ENCODE assay signal across 8 mouse cellular contexts in genomic region chr13:23562699-23563462, GRCm38 (mm10). TPM values are rescaled to one million over a fixed set of nuclear protein-coding genes. Genes with fewer than 3 reads are reported as not detected.
A peak's percentile ranks its signal among the peaks of the same experiment; 100 is the strongest.
DNase-seq lines count a peak whose midpoint lies in the region; ATAC-seq and TF ChIP-seq lines count a peak whose summit lies in the region.

No protein-coding gene starts in this region.

- peak; percentile 71 for TF ChIP-seq CTCF in hindbrain, postnatal 0 days (IDR thresholded peaks at IDR 0.05; ENCODE audit: low read depth)

- peak overlapping the region; percentile 58 for H3K9ac ChIP-seq in hindbrain, postnatal 0 days (replicated peaks; ENCODE audit: low read length)
- H3K9ac ChIP-seq in stomach, embryonic 14.5 days (replicated peaks; ENCODE audit: low read depth, low read length), result peak overlapping the region; percentile 23; the same call in 1 of the 2 replicates

- 3% methylated on average over 18 of the region's 18 CpGs for WGBS in hindbrain, postnatal 0 days
- WGBS in macrophage (ENCODE audit: missing documents), result 7% methylated on average over 18 of the region's 18 CpGs
- WGBS in stomach, embryonic 14.5 days, result 2% methylated on average over 18 of the region's 18 CpGs

- peak overlapping the region; percentile 86 for H3K4me2 ChIP-seq in hindbrain, postnatal 0 days (ENCODE audit: low read depth, low read length)
- H3K4me2 ChIP-seq in stomach, embryonic 14.5 days (replicated peaks; ENCODE audit: low read depth, low read length), result peak overlapping the region; percentile 70

- H3K4me1 ChIP-seq in hindbrain, postnatal 0 days (ENCODE audit: insufficient read depth, low read length), result no peaks in the 10 kb centered on the region
- no peaks in the 10 kb centered on the region for H3K4me1 ChIP-seq in stomach, embryonic 14.5 days (ENCODE audit: control insufficient read depth, insufficient read depth, low read length)

- no peaks in the 10 kb centered on the region for H3K27me3 ChIP-seq in hindbrain, postnatal 0 days (ENCODE audit: insufficient read depth, low read length)
- H3K27me3 ChIP-seq in stomach, embryonic 14.5 days (ENCODE audit: control insufficient read depth, insufficient read depth, low read length), result no peaks in the 10 kb centered on the region

- H3K9me3 ChIP-seq in hindbrain, postnatal 0 days (ENCODE audit: low read length), result no peaks in the 10 kb centered on the region
- H3K9me3 ChIP-seq in stomach, embryonic 14.5 days (ENCODE audit: control insufficient read depth, low read depth, low read length), result no peaks in the 10 kb centered on the region

- no peaks in the 10 kb centered on the region for H3K36me3 ChIP-seq in hindbrain, postnatal 0 days (ENCODE audit: insufficient read depth, low read length)
- no peaks in the 10 kb centered on the region for H3K36me3 ChIP-seq in macrophage (ENCODE audit: inconsistent target)
- H3K36me3 ChIP-seq in stomach, embryonic 14.5 days (ENCODE audit: control insufficient read depth, insufficient read depth, low read length), result no peaks in the 10 kb centered on the region

- peak overlapping the region; percentile 44 for H3K4me3 ChIP-seq in hindbrain, postnatal 0 days (ENCODE audit: low read length)
- H3K4me3 ChIP-seq in macrophage (ENCODE audit: inconsistent target), result peak overlapping the region; percentile 15; the same call in 1 of the 2 replicates
- peak overlapping the region; percentile 29 for H3K4me3 ChIP-seq in stomach, embryonic 14.5 days (ENCODE audit: low read depth, low read length)

- no peaks in the 10 kb centered on the region for H3K79me2 ChIP-seq in macrophage (ENCODE audit: inconsistent target)

- H3K27ac ChIP-seq in hindbrain, postnatal 0 days, result peak overlapping the region; percentile 95
- peak overlapping the region; percentile 91 for H3K27ac ChIP-seq in macrophage
- H3K27ac ChIP-seq in stomach, embryonic 14.5 days (ENCODE audit: low read length), result peak overlapping the region; percentile 99

- ATAC-seq in erythroid progenitor cell, adult 5-6 weeks (replicated peaks; ENCODE audit: low FRiP score, poor library complexity, severe bottlenecking), result peak; percentile 68
- ATAC-seq in hindbrain, postnatal 0 days, result peak; percentile 70
- ATAC-seq in stomach, embryonic 14.5 days (ENCODE audit: insufficient number of reproducible peaks, insufficient read depth, low FRiP score, low read depth), result peak; percentile 62

- peak; percentile 80 for DNase-seq in cerebellum, adult 9-10 months
- no peak for DNase-seq in cerebellum, adult 8-10 months
- peak; percentile 42 for DNase-seq in thymus, postnatal 25 days
- DNase-seq in thymus, postnatal 36 days, result no peak
- peak; percentile 86 for DNase-seq in hindbrain, postnatal 0 days (ENCODE audit: low spot score)

RNA-seq across cellular contexts. Expression of gene Hist1h3e, which starts 0.7 kb away (rescaled TPM):
- 238 and 264 TPM in 2 replicates for total RNA-seq in erythroid progenitor cell, adult 5-6 weeks (2015; ENCODE audit: low replicate concordance)
- 387 and 422 TPM in 2 replicates for total RNA-seq in erythroid progenitor cell, adult 5-6 weeks (2017; ENCODE audit: low replicate concordance)
- total RNA-seq in hindbrain, postnatal 0 days (2014; rRNA removed), result 528 and 734 TPM in 2 replicates
- polyA plus RNA-seq in hindbrain, postnatal 0 days (2015; fragmentation: Nextera tagmentation; extraction: Ambion mirVana), result 1.3 and 2.8 TPM in 2 replicates
- 10 to 100 TPM in 3 of 26 experiments, 1 to 10 TPM in 18, not detected in 5; 1.2 to 43.9 (median 5.4) TPM for total RNA-seq in macrophage (2018; cell fraction: chromatin; rRNA removed)
- total RNA-seq in macrophage (2018; cell fraction: cytosol; rRNA removed), result 10 to 100 TPM in 18 of 26 experiments, 1 to 10 TPM in 8; 1.9 to 45.8 (median 15.7) TPM
- total RNA-seq in macrophage (2018; cell fraction: nucleus; rRNA removed), result 10 to 100 TPM in 6 of 26 experiments, 1 to 10 TPM in 19, not detected in 1; 1.2 to 29.8 (median 4.3) TPM
- polyA plus RNA-seq in macrophage (2018), result 0.26 TPM in 1 of 3 replicates, not detected in the others
- 10.2 and 10.3 TPM in 2 replicates for polyA plus RNA-seq in stomach, embryonic 14.5 days (2014; fragmentation: Nextera tagmentation; extraction: Ambion mirVana)

RNA-seq across cellular contexts. Expression of gene Hist1h2ae, which starts 8.1 kb away (rescaled TPM):
- total RNA-seq in erythroid progenitor cell, adult 5-6 weeks (2015; ENCODE audit: low replicate concordance), result 4.2 and 33.5 TPM in 2 replicates
- total RNA-seq in erythroid progenitor cell, adult 5-6 weeks (2017; ENCODE audit: low replicate concordance), result 1,390 and 1,464 TPM in 2 replicates
- 221 and 249 TPM in 2 replicates for total RNA-seq in hindbrain, postnatal 0 days (2014; rRNA removed)
- polyA plus RNA-seq in hindbrain, postnatal 0 days (2015; fragmentation: Nextera tagmentation; extraction: Ambion mirVana), result 12.2 and 13.8 TPM in 2 replicates
- total RNA-seq in macrophage (2018; cell fraction: chromatin; rRNA removed), result 10 to 100 TPM in 1 of 26 experiments, 1 to 10 TPM in 10, not detected in 15; 1.3 to 11.1 (median 3.0) TPM
- 10 to 100 TPM in 10 of 26 experiments, 1 to 10 TPM in 16; 2.5 to 16.9 (median 7.4) TPM for total RNA-seq in macrophage (2018; cell fraction: cytosol; rRNA removed)
- total RNA-seq in macrophage (2018; cell fraction: nucleus; rRNA removed), result 10 to 100 TPM in 1 of 26 experiments, 1 to 10 TPM in 19, not detected in 6; 1.4 to 10.2 (median 2.5) TPM
- polyA plus RNA-seq in macrophage (2018), result 0.70 to 2.0 TPM (median 0.90 TPM) in 3 replicates
- polyA plus RNA-seq in stomach, embryonic 14.5 days (2014; fragmentation: Nextera tagmentation; extraction: Ambion mirVana), result 92.6 and 109 TPM in 2 replicates

RNA-seq across cellular contexts. Expression of gene Hist1h2bg, which starts 8.3 kb away (rescaled TPM):
- 851 and 976 TPM in 2 replicates for total RNA-seq in erythroid progenitor cell, adult 5-6 weeks (2015; ENCODE audit: low replicate concordance)
- 2,677 and 3,057 TPM in 2 replicates for total RNA-seq in erythroid progenitor cell, adult 5-6 weeks (2017; ENCODE audit: low replicate concordance)
- total RNA-seq in hindbrain, postnatal 0 days (2014; rRNA removed), result 1,151 and 1,635 TPM in 2 replicates
- 2.6 and 5.2 TPM in 2 replicates for polyA plus RNA-seq in hindbrain, postnatal 0 days (2015; fragmentation: Nextera tagmentation; extraction: Ambion mirVana)
- total RNA-seq in macrophage (2018; cell fraction: chromatin; rRNA removed), result 10 to 100 TPM in 17 of 26 experiments, 1 to 10 TPM in 9; 3.7 to 73.8 (median 11.9) TPM
- 100 to 1,000 TPM in 1 of 26 experiments, 10 to 100 TPM in 25; 17.9 to 110 (median 36.8) TPM for total RNA-seq in macrophage (2018; cell fraction: cytosol; rRNA removed)
- total RNA-seq in macrophage (2018; cell fraction: nucleus; rRNA removed), result 10 to 100 TPM in 23 of 26 experiments, 1 to 10 TPM in 3; 3.5 to 63.4 (median 21.2) TPM
- polyA plus RNA-seq in macrophage (2018), result 0.65 to 7.9 TPM (median 2.9 TPM) in 3 replicates
- 11.0 and 12.6 TPM in 2 replicates for polyA plus RNA-seq in stomach, embryonic 14.5 days (2014; fragmentation: Nextera tagmentation; extraction: Ambion mirVana)

RNA-seq across cellular contexts. Expression of gene Hist1h1d, which starts 9.8 kb away (rescaled TPM):
- total RNA-seq in erythroid progenitor cell, adult 5-6 weeks (2015; ENCODE audit: low replicate concordance), result 59.1 and 59.8 TPM in 2 replicates
- total RNA-seq in erythroid progenitor cell, adult 5-6 weeks (2017; ENCODE audit: low replicate concordance), result 587 and 674 TPM in 2 replicates
- 49.4 and 53.4 TPM in 2 replicates for total RNA-seq in hindbrain, postnatal 0 days (2014; rRNA removed)
- 0.18 and 0.25 TPM in 2 replicates for polyA plus RNA-seq in hindbrain, postnatal 0 days (2015; fragmentation: Nextera tagmentation; extraction: Ambion mirVana)
- 10 to 100 TPM in 1 of 26 experiments, 1 to 10 TPM in 11, under 1 TPM in 13, not detected in 1; 0.10 to 14.5 (median 0.93) TPM for total RNA-seq in macrophage (2018; cell fraction: chromatin; rRNA removed)
- total RNA-seq in macrophage (2018; cell fraction: cytosol; rRNA removed), result 1 to 10 TPM in 19 of 26 experiments, under 1 TPM in 7; 0.42 to 6.8 (median 1.8) TPM
- 10 to 100 TPM in 2 of 26 experiments, 1 to 10 TPM in 10, under 1 TPM in 14; 0.32 to 22.4 (median 0.86) TPM for total RNA-seq in macrophage (2018; cell fraction: nucleus; rRNA removed)
- polyA plus RNA-seq in macrophage (2018), result 0.05 to 0.10 TPM (median 0.10 TPM) in 3 replicates
- 1.0 and 1.1 TPM in 2 replicates for polyA plus RNA-seq in stomach, embryonic 14.5 days (2014; fragmentation: Nextera tagmentation; extraction: Ambion mirVana)

RNA-seq across cellular contexts. Expression of gene Hist1h2bf, which starts 11.1 kb away (rescaled TPM):
- 1,210 and 1,460 TPM in 2 replicates for total RNA-seq in erythroid progenitor cell, adult 5-6 weeks (2015; ENCODE audit: low replicate concordance)
- total RNA-seq in erythroid progenitor cell, adult 5-6 weeks (2017; ENCODE audit: low replicate concordance), result 1,557 and 1,840 TPM in 2 replicates
- 695 and 1,354 TPM in 2 replicates for total RNA-seq in hindbrain, postnatal 0 days (2014; rRNA removed)
- 1.3 and 2.4 TPM in 2 replicates for polyA plus RNA-seq in hindbrain, postnatal 0 days (2015; fragmentation: Nextera tagmentation; extraction: Ambion mirVana)
- total RNA-seq in macrophage (2018; cell fraction: chromatin; rRNA removed), result 10 to 100 TPM in 1 of 26 experiments, 1 to 10 TPM in 7, not detected in 18; 2.5 to 14.3 (median 4.4) TPM
- total RNA-seq in macrophage (2018; cell fraction: cytosol; rRNA removed), result 10 to 100 TPM in 14 of 26 experiments, 1 to 10 TPM in 12; 2.2 to 37.9 (median 12.3) TPM
- 10 to 100 TPM in 1 of 26 experiments, 1 to 10 TPM in 19, not detected in 6; 2.0 to 18.2 (median 3.3) TPM for total RNA-seq in macrophage (2018; cell fraction: nucleus; rRNA removed)
- not detected in 3 replicates for polyA plus RNA-seq in macrophage (2018)
- 7.1 and 7.3 TPM in 2 replicates for polyA plus RNA-seq in stomach, embryonic 14.5 days (2014; fragmentation: Nextera tagmentation; extraction: Ambion mirVana)

Comparison
In these comparisons a context has a peak if more than half of its experiments do, and no peak if none do; other contexts are left out.
1. DNase-seq: peak in cerebellum, adult 9-10 months (single experiment), thymus, postnatal 25 days (single experiment) and hindbrain, postnatal 0 days (single experiment); none in cerebellum, adult 8-10 months (single experiment) and thymus, postnatal 36 days (0 of 2).
2. Peak in every context shown above with its lines, with median percentiles within 50 percentile points of each other: ATAC-seq, H3K27ac ChIP-seq and H3K4me3 ChIP-seq.